Mouse (Mus musculus): Measurements from ENCODE around the gene Spata19. TPM values are rescaled to one million over a fixed set of nuclear protein-coding genes. Genes with fewer than 3 reads are reported as not detected.

The Spata19 gene
- polyA plus RNA-seq (2015; fragmentation: Nextera tagmentation; extraction: Ambion mirVana): not detected in 2 replicates

- H3K36me3 ChIP-seq: no peaks in the 10 kb centered on the region
- no peak within 1 kb of the TSS for H3K27ac ChIP-seq
- no peak within 1 kb of the TSS for H3K9ac ChIP-seq
- H3K27me3 ChIP-seq: no peaks in the 10 kb centered on the region
- WGBS: 70% methylated on average over 3 of the region's 3 CpGs
- no peaks in the 10 kb centered on the region for H3K9me3 ChIP-seq
- H3K4me2 ChIP-seq: no peak within 1 kb of the TSS
- H3K4me1 ChIP-seq: no peaks in the 10 kb centered on the region
- ATAC-seq (ENCODE audit: insufficient number of reproducible peaks, low FRiP score, low TSS enrichment, low read depth): no peak
- no peak within 1 kb of the TSS for H3K4me3 ChIP-seq
These were observed at the start of gene Spata19 for GRCm38 (mm10) chr9:27396500-27396899. Gene Spata19 (plus strand): TSS chr9:27396800.

- no peaks in the 10 kb centered on the region for H3K27me3 ChIP-seq
- H3K4me1 ChIP-seq: no peaks in the 10 kb centered on the region
- whole genome bisulfite sequencing: 86% methylated on average over 7 of the region's 7 CpGs
- no peak overlapping the region for H3K4me2 ChIP-seq
- H3K36me3 ChIP-seq: no peaks in the 10 kb centered on the region
- no peak overlapping the region for H3K4me3 ChIP-seq
- no peaks in the 10 kb centered on the region for H3K9me3 ChIP-seq
- H3K27ac ChIP-seq: no peak overlapping the region
- ATAC-seq (ENCODE audit: insufficient number of reproducible peaks, low FRiP score, low TSS enrichment, low read depth): no peak
- H3K9ac ChIP-seq: no peak overlapping the region
These were observed 43.5 kb upstream of the Spata19 start for GRCm38 (mm10) chr9:27353082-27353481.

- Histone ChIP-seq H3K4me2 (no peak overlapping the region), H3K27ac (no peak overlapping the region), H3K9ac (no peak overlapping the region), H3K9me3 (no peaks in the 10 kb centered on the region), H3K4me1 (no peaks in the 10 kb centered on the region), H3K27me3 (no peaks in the 10 kb centered on the region), H3K4me3 (no peak overlapping the region), H3K36me3 (no peaks in the 10 kb centered on the region)
- 92% methylated on average over 6 of the region's 6 CpGs for WGBS
- ATAC-seq (ENCODE audit: insufficient number of reproducible peaks, low FRiP score, low TSS enrichment, low read depth): no peak
These were observed 38.7 kb upstream of the Spata19 start for GRCm38 (mm10) chr9:27357893-27358292.

- Histone ChIP-seq H3K27me3 (no peaks in the 10 kb centered on the region), H3K36me3 (no peaks in the 10 kb centered on the region), H3K9me3 (no peaks in the 10 kb centered on the region), H3K4me1 (no peaks in the 10 kb centered on the region), H3K4me2 (no peak overlapping the region), H3K9ac (no peak overlapping the region), H3K27ac (no peak overlapping the region), H3K4me3 (no peak overlapping the region)
- WGBS: 58% methylated on average over 2 of the region's 2 CpGs
- no peak for ATAC-seq (ENCODE audit: insufficient number of reproducible peaks, low FRiP score, low TSS enrichment, low read depth)
These were observed 29.4 kb upstream of the Spata19 start for GRCm38 (mm10) chr9:27367231-27367630.

- ATAC-seq (ENCODE audit: insufficient number of reproducible peaks, low FRiP score, low TSS enrichment, low read depth): 0 out of 2 replicates have a peak, but pooled peaks have one; percentile 14
- Histone ChIP-seq H3K4me3 (no peak overlapping the region), H3K9ac (no peak overlapping the region), H3K4me1 (no peaks in the 10 kb centered on the region), H3K36me3 (no peaks in the 10 kb centered on the region), H3K27ac (no peak overlapping the region), H3K4me2 (no peak overlapping the region), H3K9me3 (no peaks in the 10 kb centered on the region), H3K27me3 (no peaks in the 10 kb centered on the region)
- 18% methylated on average over 2 of the region's 2 CpGs for WGBS
These were observed 27.5 kb upstream of the Spata19 start for GRCm38 (mm10) chr9:27369108-27369507.

GRCm38 (mm10) chr9:27375746-27376145 lies 20.9 kb upstream of the Spata19 start:
- H3K36me3 ChIP-seq: no peaks in the 10 kb centered on the region
- no peak overlapping the region for H3K4me3 ChIP-seq
- H3K4me1 ChIP-seq: no peaks in the 10 kb centered on the region
- H3K9ac ChIP-seq: no peak overlapping the region
- H3K9me3 ChIP-seq: no peaks in the 10 kb centered on the region
- no peaks in the 10 kb centered on the region for H3K27me3 ChIP-seq
- ATAC-seq (ENCODE audit: insufficient number of reproducible peaks, low FRiP score, low TSS enrichment, low read depth): no peak
- H3K27ac ChIP-seq: no peak overlapping the region
- 64% methylated on average over 1 of the region's 1 CpGs for WGBS
- H3K4me2 ChIP-seq: no peak overlapping the region

GRCm38 (mm10) chr9:27386951-27387350 lies 9.6 kb upstream of the Spata19 start:
- Histone ChIP-seq H3K9ac (no peak overlapping the region), H3K27me3 (no peaks in the 10 kb centered on the region), H3K4me1 (no peaks in the 10 kb centered on the region), H3K4me2 (no peak overlapping the region), H3K9me3 (no peaks in the 10 kb centered on the region), H3K4me3 (no peak overlapping the region), H3K36me3 (no peaks in the 10 kb centered on the region), H3K27ac (no peak overlapping the region)
- no peak for ATAC-seq (ENCODE audit: insufficient number of reproducible peaks, low FRiP score, low TSS enrichment, low read depth)
- 89% methylated on average over 3 of the region's 3 CpGs for WGBS

- Histone ChIP-seq H3K9ac (no peak overlapping the region), H3K27me3 (no peaks in the 10 kb centered on the region), H3K36me3 (no peaks in the 10 kb centered on the region), H3K27ac (no peak overlapping the region), H3K4me1 (no peaks in the 10 kb centered on the region), H3K4me2 (no peak overlapping the region), H3K4me3 (no peak overlapping the region), H3K9me3 (no peaks in the 10 kb centered on the region)
- WGBS: 78% methylated on average over 4 of the region's 4 CpGs
- ATAC-seq (ENCODE audit: insufficient number of reproducible peaks, low FRiP score, low TSS enrichment, low read depth): no peak
These were observed 4.6 kb downstream of the Spata19 start for GRCm38 (mm10) chr9:27401169-27401568.

- Histone ChIP-seq H3K4me2 (no peak overlapping the region), H3K27ac (no peak overlapping the region), H3K9me3 (no peaks in the 10 kb centered on the region), H3K27me3 (peaks cover 14% of the 10 kb centered on the region; the same call in 1 of the 2 replicates), H3K9ac (no peak overlapping the region), H3K36me3 (no peaks in the 10 kb centered on the region), H3K4me3 (no peak overlapping the region), H3K4me1 (peaks cover 4% of the 10 kb centered on the region; the same call in 1 of the 2 replicates)
- no peak for ATAC-seq (ENCODE audit: insufficient number of reproducible peaks, low FRiP score, low TSS enrichment, low read depth)
These were observed 13.1 kb downstream of the Spata19 start for GRCm38 (mm10) chr9:27409733-27410132.

GRCm38 (mm10) chr9:27414058-27414460 lies 17.5 kb downstream of the Spata19 start:
- ATAC-seq (ENCODE audit: insufficient number of reproducible peaks, low FRiP score, low TSS enrichment, low read depth): no peak
- peak overlapping the region; percentile 25; the same call in 1 of the 2 replicates for H3K4me2 ChIP-seq
- no peak overlapping the region for H3K27ac ChIP-seq
- no peak overlapping the region for H3K9ac ChIP-seq
- no peaks in the 10 kb centered on the region for H3K9me3 ChIP-seq
- H3K27me3 ChIP-seq: peaks cover 31% of the 10 kb centered on the region; the same call in 1 of the 2 replicates
- WGBS: 3% methylated on average over 11 of the region's 11 CpGs
- peaks cover 4% of the 10 kb centered on the region; the same call in 1 of the 2 replicates for H3K4me1 ChIP-seq
- H3K4me3 ChIP-seq: no peak overlapping the region; the same call in 1 of the 2 replicates
- no peaks in the 10 kb centered on the region for H3K36me3 ChIP-seq

GRCm38 (mm10) chr9:27424511-27424910 lies 27.9 kb downstream of the Spata19 start:
- no peak overlapping the region for H3K27ac ChIP-seq

GRCm38 (mm10) chr9:27428552-27428951 lies 32.0 kb downstream of the Spata19 start:
- Histone ChIP-seq H3K27ac (no peak overlapping the region), H3K9me3 (no peaks in the 10 kb centered on the region), H3K4me1 (no peaks in the 10 kb centered on the region), H3K36me3 (no peaks in the 10 kb centered on the region), H3K4me3 (no peak overlapping the region), H3K27me3 (no peaks in the 10 kb centered on the region), H3K9ac (no peak overlapping the region), H3K4me2 (no peak overlapping the region)
- no peak for ATAC-seq (ENCODE audit: insufficient number of reproducible peaks, low FRiP score, low TSS enrichment, low read depth)
- WGBS: 58% methylated on average over 4 of the region's 4 CpGs

More at GRCm38 (mm10) chr9:27424511-27424910, 27.9 kb downstream of the Spata19 start:
- H3K4me2 ChIP-seq: no peak overlapping the region
- H3K4me1 ChIP-seq: no peaks in the 10 kb centered on the region
- H3K9ac ChIP-seq: no peak overlapping the region
- no peaks in the 10 kb centered on the region for H3K27me3 ChIP-seq
- no peak for ATAC-seq (ENCODE audit: insufficient number of reproducible peaks, low FRiP score, low TSS enrichment, low read depth)
- H3K36me3 ChIP-seq: no peaks in the 10 kb centered on the region
- WGBS: 63% methylated on average over 4 of the region's 4 CpGs
- H3K4me3 ChIP-seq: no peak overlapping the region
- no peaks in the 10 kb centered on the region for H3K9me3 ChIP-seq

GRCm38 (mm10) chr9:27433301-27433700 lies 36.7 kb downstream of the Spata19 start:
- no peak overlapping the region for H3K4me2 ChIP-seq
- no peak overlapping the region for H3K4me3 ChIP-seq
- 82% methylated on average over 7 of the region's 7 CpGs for WGBS
- no peak for ATAC-seq (ENCODE audit: insufficient number of reproducible peaks, low FRiP score, low TSS enrichment, low read depth)
- H3K27ac ChIP-seq: no peak overlapping the region
- no peak overlapping the region for H3K9ac ChIP-seq
- no peaks in the 10 kb centered on the region for H3K36me3 ChIP-seq
- H3K4me1 ChIP-seq: peaks cover 6% of the 10 kb centered on the region
- H3K27me3 ChIP-seq: no peaks in the 10 kb centered on the region
- no peaks in the 10 kb centered on the region for H3K9me3 ChIP-seq
